Mouse (Mus musculus) adrenal gland, postnatal 10 days (tissue): ENCODE results near the gene Mcemp1. TPM values are rescaled to one million over a fixed set of nuclear protein-coding genes. Genes with fewer than 3 reads are reported as not detected.

ENCODE experiments used
- DNase-seq: peaks from one replicate; pipeline ENCODE4 v3.0.0; 2021; ENCODE audit warnings: mixed read lengths
- total RNA-seq, 2 experiments: library from RNA; stranded (reverse); gene quantifications; 2 replicates each; pipeline ENCODE4 v1.2.3; 2021

The Mcemp1 gene
- total RNA-seq, 2 experiments from 2014 or later = 1.2 to 1.7 TPM

GRCm38 (mm10) chr8:3674671-3675070 lies 9.1 kb downstream of the Mcemp1 start:
- no peak for DNase-seq

DNA sequence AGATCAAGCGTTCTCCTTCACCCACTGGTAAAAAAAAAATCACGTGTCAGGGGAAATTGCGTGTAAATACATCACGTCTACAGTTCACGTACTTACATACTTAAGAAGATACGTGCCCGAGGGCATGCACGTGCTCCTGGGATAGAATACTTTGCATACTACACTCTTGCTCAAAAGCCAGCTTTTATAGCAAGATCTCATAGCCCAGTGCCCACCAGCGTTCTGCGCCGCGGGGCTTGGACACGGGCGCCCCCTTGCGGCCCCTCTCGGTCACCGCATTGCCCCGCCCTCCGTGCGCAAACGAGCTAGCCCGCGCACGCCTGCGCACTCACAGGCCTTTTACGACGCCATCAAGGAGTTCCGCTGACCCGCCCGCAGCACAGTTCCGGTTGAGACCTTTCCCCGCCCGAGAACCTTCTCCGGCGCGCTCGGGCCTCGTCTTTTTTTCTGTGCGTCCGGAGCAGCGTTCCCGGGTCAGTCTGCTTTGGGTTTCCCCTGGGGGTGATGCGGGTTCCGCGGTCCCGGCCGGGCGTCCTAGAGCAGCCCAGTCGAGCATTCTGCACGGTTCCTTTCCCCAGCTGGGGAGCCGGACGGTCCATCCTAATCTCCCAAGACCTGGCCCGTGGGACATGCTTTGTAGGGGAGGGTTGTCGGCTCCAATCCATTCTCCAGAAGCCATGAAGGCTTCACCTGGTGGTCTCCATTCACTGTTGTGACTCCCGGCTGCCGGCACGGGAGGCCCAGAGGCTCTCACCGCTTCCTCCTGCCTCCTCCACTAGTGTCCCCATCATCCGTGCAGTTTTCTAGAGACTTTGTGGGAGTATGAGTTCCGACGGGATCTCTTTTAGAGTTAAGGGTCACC lies 10.8 kb downstream of the Mcemp1 start, which contains the start of gene Trappc5:
Gene Trappc5 (plus strand): TSS at position 169 of the 862 bp plus-strand sequence.
- peak; percentile 97 for DNase-seq

DNA sequence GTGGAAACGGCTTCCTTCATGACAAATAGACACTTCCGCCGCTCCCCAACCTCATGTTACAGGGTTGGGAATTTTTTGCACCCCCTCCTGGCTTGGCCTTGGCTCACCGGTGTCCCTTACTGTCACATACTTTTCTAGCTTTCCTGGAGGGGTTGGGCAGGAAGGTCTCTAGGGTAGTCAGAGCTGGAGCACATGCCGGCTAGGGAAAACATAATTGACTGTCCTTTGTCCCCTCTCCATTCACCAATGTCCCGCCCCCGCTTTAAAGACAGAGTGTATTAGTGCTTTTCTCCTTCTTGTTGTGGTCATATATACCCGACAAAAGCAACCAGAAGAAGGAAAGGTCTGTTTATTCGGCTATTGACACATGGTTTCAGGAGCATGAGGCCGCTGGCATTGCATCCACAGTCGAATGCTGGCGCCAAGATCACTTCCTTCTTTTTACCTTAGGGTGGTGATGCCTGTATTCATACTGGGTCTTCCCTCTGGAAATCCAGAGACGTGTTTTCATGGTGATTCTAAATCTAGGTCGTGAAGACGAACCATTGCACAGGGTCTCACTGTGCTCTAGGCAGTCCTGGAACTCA lies 11.5 kb downstream of the Mcemp1 start:
- DNase-seq = peak; percentile 44

DNA sequence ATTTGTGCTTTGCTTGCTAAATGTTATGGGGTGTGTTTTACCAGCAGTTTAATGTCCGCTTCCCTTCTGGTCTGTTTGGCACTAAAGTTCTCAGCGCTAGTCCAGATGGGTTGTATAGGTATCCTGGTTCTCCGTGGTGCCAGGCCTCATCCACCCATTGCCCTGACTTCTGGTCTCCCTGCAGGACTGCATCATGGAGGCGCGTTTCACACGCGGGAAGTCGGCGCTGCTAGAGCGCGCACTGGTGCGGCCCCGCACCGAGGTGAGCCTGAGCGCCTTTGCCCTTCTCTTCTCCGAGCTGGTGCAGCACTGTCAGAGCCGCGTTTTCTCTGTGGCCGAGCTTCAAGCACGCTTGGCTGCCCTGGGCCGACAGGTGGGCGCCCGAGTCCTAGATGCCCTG lies 13.3 kb downstream of the Mcemp1 start:
- DNase-seq = no peak

GRCm38 (mm10) chr8:3679236-3679635 lies 13.7 kb downstream of the Mcemp1 start:
- DNase-seq = no peak

DNA sequence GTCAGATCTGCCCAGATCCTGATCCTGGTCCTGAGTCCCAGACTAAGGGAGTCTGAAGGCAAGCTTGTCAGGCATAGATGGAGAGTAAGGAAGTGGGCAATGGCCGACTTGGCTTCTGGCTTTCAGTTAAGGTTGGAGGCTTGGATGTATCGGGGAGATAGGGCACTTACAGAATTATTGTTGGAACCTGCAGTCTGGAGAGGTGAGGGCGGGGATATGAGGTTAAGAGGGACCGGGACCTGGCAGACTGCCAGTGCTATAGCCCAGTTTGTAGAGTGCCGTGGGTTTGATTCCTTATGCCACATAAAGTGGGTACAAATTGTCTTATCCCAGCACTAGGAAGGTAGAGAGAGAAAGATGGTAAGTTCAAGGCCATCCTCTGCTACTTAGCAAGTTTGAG lies 14.1 kb downstream of the Mcemp1 start:
- no peak for DNase-seq

GRCm38 (mm10) chr8:3682435-3682834 lies 16.9 kb downstream of the Mcemp1 start:
- DNase-seq = no peak

DNA sequence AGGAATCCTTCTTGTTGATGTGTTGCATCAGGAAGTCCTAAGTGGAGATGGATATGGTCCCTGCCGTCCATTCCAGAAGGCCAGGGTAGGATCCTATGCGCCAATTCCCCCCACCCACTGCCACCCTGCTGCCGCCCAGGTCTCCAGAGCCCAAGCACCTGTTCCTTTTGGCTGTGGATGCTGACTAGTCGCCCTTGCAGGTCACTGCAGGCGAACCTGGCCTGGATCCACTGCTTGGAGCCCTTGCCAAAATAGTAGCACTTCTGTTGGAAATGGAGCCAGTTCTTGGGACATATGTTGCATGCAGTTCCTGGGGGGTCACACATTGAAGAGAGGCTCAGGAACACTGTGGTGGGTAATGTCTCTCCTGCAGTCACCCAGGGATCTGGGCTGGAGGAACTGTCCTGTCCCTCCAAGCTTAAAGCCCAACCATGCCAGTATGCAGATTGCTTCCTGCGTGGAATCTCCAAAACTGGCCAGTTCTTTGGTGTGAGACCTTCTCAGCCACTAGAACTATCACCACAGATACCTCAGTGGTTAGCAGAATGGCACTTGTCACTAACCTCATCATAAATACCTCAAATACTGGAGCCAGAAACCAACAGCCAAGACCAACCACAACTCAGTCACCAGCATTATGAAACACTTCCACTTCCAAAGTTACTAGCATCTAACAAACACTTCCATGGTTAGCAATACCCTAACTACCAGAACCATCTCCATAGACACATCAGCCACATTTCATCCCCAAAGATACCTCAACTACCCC lies 18.0 kb downstream of the Mcemp1 start:
- DNase-seq = peak; percentile 57

GRCm38 (mm10) chr8:3684530-3684929 lies 19.0 kb downstream of the Mcemp1 start:
- DNase-seq = no peak

GRCm38 (mm10) chr8:3685422-3685821 lies 19.9 kb downstream of the Mcemp1 start:
- no peak for DNase-seq

- DNase-seq = no peak
These were observed 22.0 kb downstream of the Mcemp1 start for GRCm38 (mm10) chr8:3687537-3687936.

DNA sequence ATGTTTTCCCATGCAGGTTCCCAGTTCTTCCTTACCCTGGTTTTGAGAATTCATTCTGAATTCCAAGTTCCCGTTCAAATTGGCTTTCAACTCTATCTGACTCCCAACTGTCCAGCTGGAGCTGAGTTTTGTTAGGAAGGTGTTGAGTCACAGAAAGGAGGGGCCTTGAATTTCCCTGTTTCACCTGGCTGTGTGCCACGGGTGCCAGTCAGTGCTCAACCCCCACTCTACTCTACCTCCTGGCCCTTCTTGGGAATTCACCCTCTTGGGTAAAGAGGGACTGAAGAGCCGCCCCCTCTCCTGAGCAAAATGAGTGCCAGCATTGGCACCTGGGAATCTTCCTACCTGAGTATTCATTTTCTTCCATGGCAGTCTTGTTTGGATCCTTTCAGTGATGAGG lies 25.2 kb downstream of the Mcemp1 start:
- DNase-seq = no peak

DNA sequence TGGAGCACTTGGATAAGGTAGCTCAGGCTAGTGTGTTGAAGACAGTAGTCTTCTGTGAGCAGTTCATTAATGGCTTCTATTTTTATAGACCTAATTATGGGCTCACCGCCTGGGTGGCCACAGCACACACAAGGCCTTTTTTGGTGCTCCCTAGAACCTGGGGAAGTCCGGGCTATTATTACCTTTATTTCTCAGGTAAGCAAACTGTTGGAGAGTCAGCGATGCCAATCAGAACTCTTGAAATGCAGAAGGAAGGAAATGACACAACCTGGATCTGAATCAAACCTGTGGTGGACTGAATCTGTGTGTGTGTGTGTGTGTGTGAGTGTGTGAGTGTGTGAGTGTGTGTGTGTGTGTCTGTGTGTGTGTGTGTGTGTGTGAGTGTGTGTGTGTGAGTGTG lies 28.6 kb downstream of the Mcemp1 start, which contains the start of gene Fcer2a:
Gene Fcer2a (minus strand): TSS at position 55 of the 400 bp plus-strand sequence.
- DNase-seq = no peak

DNA sequence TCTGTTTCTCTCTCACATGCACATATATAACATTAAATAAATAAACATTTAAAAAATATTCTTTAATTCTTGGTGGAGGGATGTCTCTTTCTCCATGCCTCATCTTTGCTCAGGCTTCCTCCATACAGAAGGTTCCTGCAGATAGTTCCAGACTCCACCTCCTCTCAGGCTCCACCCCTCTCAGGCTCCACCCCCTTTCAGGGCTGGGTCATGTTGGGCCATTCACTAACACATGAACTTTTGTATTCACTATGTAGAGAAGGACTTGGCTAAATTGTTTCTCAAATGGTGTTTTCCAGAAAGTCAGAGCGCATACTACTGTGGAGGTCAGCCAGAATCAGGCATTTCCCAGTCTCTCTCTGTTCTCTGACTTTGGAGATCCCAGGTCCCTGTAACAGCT lies 35.9 kb downstream of the Mcemp1 start:
- DNase-seq = no peak

GRCm38 (mm10) chr8:3705711-3706110 lies 40.2 kb downstream of the Mcemp1 start:
- DNase-seq = peak; percentile 31

- DNase-seq = no peak
These were observed 42.1 kb downstream of the Mcemp1 start for GRCm38 (mm10) chr8:3707611-3708010.

DNA sequence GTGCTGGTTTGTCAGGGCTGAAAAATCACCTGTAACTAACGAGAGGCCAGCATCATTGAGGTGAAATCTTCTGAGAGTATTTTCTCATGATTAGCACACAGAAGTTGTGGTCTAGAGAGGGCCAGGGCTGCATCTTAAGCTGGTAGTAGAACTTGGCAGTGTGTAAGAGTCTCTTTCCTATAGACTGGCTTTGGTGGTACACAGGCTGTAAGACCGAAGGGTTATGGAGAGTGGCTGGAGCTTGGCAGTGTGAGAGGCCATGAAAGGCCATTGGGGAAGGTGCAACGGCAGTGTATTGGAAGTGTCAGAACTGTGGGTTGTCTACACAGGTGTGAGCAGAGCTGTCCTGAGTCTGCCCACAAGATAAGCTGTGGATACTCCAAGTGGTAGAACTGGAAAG lies 44.8 kb downstream of the Mcemp1 start:
- no peak for DNase-seq

- no peak for DNase-seq
These were observed 46.1 kb downstream of the Mcemp1 start for GRCm38 (mm10) chr8:3711646-3712045.

DNA sequence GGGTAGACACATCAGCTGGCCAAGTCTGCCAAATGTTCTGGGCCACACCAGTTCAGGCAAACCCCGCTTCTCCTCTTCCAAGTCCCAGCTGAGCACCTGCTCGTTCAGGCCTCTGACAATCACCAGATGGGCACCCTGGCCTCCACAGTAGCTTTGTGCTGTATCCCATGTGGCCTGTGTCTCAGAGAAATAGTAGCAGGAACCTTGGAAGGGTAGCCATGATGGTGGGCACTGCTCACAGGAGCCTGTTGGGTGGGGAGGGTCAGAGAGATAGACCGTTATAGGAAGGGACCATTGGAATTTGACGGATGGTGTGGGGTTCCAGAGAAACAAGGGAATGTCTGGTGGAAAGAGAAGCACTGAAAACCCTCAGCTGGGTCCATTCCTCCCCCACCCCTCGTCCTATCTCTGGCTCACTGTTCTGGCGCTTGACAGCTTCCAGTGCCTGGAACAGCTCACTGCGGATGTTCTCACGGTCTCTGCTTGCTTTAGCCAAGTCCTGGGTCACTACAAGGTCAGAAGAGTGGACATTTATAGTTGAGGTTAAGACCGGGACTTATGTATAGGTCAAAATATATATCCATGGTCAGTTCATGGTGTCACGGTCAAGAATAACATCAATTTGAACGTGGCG lies 51.9 kb downstream of the Mcemp1 start:
- DNase-seq = no peak

DNA sequence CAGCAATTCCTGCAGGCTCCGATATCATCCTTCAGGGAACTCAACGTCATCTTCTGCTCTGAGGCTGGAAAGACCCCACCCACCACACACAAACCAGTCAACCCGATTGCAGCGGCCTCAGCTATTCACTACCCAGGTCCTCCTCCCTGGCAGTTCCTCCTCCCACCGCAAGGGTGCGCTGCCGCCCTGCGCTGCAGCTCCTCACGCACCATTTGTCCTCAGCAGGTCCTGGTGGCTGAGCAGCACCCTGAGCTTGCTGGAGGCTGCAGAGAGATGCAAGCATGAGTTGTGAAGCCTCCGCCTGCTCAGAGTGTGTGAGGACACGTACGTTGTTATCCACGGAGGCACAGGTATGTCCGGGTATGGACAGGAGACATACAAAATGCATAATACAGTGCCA lies 53.0 kb downstream of the Mcemp1 start:
- DNase-seq = peak; percentile 83
